Mouse (Mus musculus) gastrocnemius, postnatal 14 days (tissue): Measurements from ENCODE around the gene Hic2. TPM values are rescaled to one million over a fixed set of nuclear protein-coding genes. Genes with fewer than 3 reads are reported as not detected.

Experiments used
- total RNA-seq, 2 experiments: library from RNA; stranded (reverse); gene quantifications; 2 replicates each; pipeline ENCODE4 v1.2.3; 2021

The Hic2 gene
- total RNA-seq, 2 experiments from 2014 or later: 1.1 to 1.2 TPM

Other genes starting within 250 kb of the Hic2 start
- gene Ypel1, start 163.9 kb upstream of the Hic2 start, total RNA-seq: under 1 TPM; 0.88 to 0.89 TPM
- gene Ppil2, start 122.3 kb upstream of the Hic2 start, total RNA-seq: 10 to 100 TPM; 27.7 to 29.2 TPM
- not detected for gene 2610318N02Rik, start 108.4 kb upstream of the Hic2 start, total RNA-seq
- 1 to 10 TPM; 3.4 to 6.1 TPM for gene Sdf2l1, start 101.2 kb upstream of the Hic2 start, total RNA-seq
- under 1 TPM; 0.40 to 0.53 TPM for gene Ydjc, start 89.0 kb upstream of the Hic2 start, total RNA-seq
- under 1 TPM in 1 of 2 experiments, not detected in 1; 0.13 TPM for gene Ccdc116, start 86.3 kb upstream of the Hic2 start, total RNA-seq
- 100 to 1,000 TPM; 144 TPM for gene Ube2l3, start 30.9 kb upstream of the Hic2 start, total RNA-seq
- gene Rimbp3, start 25.0 kb upstream of the Hic2 start, total RNA-seq: under 1 TPM in 1 of 2 experiments, not detected in 1; 0.10 TPM
- 1 to 10 TPM in 1 of 2 experiments, under 1 TPM in 1; 0.96 to 1.2 TPM for gene Tmem191c, start 42.5 kb downstream of the Hic2 start, total RNA-seq
- under 1 TPM; 0.29 to 0.72 TPM for gene Serpind1, start 97.8 kb downstream of the Hic2 start, total RNA-seq
- gene Snap29, start 172.4 kb downstream of the Hic2 start, total RNA-seq: 10 to 100 TPM; 12.1 to 12.7 TPM
- 10 to 100 TPM; 16.0 to 16.6 TPM for gene Pi4ka, start 172.7 kb downstream of the Hic2 start, total RNA-seq
- 10 to 100 TPM; 21.0 to 21.2 TPM for gene Crkl, start 218.4 kb downstream of the Hic2 start, total RNA-seq